Mouse (Mus musculus): ENCODE data around the gene Btf3l4.

Gene Btf3l4

DNA sequence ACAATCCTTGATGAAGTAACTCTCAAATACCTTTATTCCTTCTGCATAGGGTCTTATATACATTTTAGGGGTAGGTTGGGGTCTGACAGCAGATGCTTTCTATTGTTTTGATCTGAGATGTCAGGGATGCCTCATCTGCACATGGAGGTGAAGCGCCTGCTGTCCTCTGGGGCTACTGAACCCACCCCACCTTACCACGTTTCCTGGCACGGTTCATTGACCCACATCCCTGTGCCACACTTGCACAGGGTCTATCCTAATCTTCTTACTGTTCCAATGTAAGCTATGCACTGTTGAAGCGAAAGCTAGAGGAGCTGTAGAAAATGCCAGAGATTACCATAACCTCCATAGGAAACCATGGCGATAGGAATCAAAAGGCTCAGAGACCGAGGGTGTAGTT is 21.9 kb downstream of the Btf3l4 start:
- DNase-seq, result no peak

DNA sequence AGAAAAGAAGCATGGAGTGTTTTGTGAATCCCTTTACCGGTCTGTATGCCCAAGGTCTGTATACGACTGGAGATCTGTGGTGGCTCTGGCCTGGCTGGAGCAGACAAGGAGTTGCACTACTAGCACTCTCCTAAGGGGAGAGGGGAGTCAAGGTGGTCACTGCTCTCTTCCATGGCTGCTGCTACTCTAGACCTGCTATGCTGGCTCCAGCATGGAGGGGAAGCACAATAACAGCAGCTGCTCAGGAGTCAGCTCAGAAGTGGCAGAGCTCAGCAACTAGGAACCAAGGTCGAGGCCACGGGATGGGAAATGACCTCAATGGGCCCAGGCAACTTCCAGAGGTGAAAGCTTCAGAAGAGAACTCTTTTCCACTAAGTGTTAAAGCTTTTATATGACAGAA is 22.3 kb downstream of the Btf3l4 start:
- no peak for DNase-seq

DNA sequence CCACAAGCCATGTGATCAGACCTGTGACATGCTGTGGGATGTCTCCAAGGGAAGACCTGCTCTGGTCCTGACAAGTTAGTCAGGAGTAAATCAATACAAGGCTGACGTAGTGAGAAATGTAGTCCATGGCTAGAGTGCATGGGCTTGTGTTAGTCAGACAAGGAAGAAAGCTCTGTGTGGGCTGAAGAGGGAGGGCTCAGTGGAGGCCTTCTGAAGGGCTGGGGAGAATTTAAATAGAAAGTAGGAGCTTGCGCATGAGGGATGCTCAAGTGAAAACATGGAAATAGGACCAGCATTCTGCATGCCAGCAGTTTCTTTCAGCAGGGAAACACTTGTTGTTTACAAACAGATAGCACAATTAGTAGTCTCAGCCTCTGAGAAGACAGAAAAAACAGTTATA is 29.9 kb downstream of the Btf3l4 start:
- no peak for DNase-seq

DNA sequence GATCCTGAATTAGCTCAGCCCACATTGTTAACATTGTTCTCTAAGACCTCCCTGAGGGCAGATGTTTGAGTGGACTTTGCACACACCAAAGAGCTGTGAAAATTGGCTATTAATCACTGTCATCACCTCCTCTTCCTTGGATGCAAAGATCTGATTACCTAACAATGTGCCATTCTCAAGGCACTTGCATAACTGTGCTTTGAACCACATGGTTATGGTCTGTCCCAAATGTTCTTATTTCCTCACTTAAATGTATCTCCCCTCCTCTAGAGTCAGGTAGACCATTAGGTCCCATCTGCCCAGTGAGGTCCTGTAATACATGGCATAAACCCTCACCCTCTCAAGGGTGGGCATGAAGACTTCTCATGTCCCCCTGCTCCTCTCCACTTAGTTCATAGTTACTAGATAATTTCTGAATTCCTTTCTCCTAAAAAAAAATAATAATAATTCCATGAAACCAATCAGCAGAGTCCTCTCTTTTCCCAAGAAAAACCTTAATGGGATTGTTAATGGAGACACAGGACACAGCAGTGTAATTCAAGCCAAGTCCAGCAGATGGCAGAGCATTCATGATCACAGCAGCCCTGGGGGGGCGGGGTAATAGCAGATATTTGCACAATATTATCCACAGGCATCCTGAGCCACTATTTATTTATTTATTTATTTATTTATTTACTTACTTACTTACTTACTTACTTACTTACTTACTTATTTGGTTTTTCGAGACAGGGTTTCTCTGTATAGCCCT is 35.2 kb downstream of the Btf3l4 start:
- DNase-seq, result peak; percentile 76

DNA sequence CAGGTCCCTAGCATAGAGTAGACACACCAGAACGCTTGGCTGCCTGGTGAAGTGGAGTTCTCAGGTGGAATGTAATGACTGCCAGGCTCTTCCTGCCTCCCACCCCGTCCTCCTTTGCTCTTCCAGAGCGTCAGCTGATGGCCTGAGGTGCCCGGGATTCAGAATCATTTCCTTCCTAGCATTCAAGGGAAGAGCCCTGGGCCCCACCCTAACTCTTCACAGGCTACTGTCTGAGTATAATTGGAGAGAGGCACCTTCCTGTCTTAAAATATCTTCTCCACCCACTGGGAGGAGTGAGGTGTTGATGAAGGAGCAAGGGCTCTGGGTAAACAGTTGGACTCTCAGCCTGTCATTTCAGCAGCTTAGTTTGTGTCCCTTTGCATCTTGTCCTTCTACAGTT is 36.7 kb downstream of the Btf3l4 start:
- DNase-seq, result peak; percentile 42

DNA sequence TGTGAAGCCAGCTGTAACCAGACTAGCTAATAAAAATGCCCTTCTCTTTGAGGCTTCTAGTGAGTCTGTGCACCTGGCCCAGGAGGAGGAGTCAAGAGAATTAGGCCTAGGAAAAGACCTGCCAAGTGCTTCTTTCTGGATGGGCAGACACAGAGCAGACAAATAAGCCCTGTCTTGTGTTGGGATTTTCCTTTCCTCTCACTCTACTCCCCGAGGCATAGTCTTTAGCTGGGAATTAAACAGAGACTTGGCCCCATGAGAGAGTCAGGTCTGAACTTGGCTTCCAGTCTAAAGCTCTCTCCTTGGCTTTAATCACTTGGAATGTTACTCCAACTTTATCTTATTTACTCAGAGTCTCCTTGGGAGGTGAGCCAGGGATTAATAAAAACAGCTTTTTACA is 39.5 kb downstream of the Btf3l4 start:
- no peak for DNase-seq

DNA sequence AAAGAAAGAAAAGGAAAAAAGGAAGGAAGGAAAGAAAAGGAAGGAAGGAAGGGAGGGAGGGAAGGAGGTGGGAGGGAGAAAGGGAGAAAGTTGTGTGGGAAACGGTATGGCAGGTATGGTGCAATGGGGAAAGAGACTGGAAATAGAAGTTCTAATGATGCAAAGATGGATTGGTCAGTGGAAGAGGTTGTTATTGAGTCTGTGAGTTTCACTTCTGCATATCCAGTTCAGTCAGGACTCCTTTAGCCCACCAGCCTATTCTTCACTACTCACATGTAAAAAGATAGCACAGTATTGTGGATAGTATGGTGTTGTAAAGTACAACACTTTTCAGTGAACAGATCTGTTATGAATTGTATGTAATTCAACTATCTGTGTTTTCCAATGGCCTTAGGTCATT is 42.9 kb downstream of the Btf3l4 start:
- DNase-seq, result no peak

DNA sequence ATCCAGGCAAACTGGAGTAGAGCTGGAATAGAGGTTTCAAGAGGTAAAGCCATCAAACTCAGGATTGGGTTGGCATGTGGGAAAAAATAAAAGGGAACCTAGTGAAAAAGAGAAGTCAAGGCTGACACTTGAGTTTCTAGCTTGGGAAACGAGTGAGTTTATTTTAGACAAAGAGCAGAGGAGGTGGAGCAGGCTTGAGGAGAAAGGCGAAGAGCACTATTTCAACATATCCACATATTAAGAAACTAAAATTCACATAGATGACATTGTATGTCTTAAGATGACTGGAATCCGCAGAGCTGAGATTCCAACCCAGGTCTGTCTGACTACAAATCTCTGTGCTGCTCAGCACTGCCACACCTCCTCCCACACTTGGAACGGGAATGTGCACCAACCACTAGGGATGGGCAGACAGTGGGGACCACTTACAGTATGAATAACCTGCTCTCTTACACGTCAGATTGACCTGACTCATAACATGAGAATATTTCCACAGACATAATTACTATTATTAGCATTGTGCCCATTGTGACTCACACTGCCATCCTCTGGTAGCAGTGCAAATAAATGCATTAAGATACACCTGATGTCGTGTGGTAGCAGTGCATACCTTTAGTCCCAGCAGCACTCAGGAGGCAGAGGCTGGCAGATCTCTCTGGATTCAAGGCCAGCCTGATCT is 44.0 kb downstream of the Btf3l4 start:
- no peak for DNase-seq

DNA sequence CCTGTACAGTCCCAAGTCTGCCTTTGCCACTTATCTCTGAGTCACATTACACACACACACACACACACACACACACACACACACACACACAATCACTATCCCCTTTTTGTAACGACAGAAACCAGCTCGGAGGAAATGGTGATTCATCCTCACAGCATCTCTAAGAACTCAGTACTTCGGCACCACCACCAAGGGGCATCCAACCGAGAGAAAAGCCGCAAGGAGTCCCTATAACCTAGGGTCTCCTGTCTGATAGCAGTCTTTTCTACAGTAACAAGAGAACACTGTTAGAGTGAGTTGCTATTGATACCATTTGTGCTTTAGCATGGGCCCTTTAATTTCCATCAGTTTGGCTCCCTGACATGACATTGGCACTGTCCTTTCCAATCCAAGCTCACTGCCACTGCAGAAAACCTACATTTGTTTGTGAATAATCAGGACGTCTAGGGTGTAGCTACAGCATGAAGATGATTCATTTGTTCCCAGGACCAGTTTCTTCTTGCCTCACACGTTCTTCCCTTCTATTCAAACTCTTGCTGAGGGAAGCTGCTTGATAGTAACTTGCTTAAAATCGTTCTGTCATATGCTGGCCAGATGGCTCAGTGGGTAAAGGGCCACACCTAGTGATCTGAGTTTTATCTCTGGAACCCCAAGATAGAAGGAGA is 50.9 kb downstream of the Btf3l4 start:
- no peak for DNase-seq

DNA sequence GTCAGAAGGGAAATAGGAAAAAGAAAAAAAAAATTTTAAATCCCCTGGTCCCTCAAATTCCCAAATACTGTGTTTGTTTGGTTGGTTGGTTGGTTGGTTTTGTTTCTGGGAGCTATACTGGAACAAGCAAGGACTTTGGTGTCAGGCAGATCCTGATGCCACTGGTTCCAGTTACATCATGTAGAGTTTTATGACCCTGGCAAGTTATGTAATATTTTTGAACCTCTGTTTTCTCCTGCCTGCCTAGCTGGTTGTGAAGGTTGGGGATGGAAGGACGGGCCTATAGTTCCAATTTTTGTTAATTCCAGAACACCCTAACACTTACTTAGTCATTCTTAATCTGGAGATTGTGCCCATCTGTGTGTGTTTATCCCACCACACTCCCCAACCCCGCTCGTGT is 51.8 kb downstream of the Btf3l4 start:
- peak; percentile 44 for DNase-seq

DNA sequence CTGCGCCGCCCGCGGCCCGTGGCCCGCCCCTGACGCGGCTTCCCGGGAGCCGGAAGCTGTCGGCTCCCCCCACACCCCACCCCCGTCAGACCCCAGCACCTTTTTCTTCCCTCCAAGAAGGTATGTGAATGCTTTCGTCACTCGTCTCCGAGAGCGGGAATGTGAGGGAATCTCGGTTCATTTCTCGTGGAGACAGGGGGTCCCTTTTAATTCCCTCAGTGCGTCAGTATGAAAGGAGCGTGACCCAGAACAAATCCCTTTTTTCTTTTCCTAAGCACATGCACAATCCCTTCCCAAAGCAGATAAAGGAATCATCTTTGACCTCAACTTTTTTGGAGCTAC is 52.6 kb downstream of the Btf3l4 start:
- DNase-seq, result no peak

DNA sequence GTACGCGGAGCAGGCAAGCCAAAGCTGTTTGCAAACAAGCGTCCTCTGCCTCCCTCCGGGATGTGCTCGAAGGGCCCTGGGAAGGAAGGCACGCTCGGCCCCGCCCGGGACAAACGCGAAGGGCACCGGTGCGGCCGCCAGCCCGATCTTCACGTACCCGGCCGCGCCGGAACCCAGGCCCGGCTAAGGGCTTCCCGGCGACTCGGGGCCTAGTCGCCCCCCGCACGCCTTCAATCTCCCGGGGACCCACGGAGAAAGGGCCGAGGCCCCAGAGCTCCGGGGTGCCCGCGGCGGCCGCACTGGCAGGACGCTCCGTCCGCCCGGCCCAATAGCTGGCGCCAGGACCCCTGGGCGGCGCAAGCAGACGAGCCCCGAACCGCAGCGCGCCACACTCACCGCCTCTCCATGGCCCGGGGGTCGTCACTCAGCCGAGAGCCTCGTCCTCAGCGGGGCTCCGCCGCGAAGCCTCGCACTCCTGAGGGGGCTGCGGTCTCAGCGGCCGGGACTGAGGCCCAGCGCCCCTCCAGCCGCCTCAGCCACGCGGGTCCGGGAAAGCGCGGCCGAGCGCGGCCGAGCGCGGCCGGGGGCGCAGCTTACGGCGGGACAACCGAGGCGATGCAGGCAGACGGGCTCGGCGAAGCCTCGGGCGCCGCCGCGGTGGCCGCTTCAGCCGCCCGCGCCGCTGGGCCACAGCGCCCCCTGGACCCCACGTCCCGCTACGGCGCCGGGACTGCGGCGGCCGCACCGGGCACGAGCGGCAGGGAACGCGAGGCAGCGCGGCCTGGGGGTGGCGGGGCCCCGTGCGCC is 53.2 kb downstream of the Btf3l4 start, which contains the start of gene Zfyve9:
TSS of gene Zfyve9 (minus strand) at position 742 of the 807 bp plus-strand sequence.
- peak; percentile 76 for DNase-seq

DNA sequence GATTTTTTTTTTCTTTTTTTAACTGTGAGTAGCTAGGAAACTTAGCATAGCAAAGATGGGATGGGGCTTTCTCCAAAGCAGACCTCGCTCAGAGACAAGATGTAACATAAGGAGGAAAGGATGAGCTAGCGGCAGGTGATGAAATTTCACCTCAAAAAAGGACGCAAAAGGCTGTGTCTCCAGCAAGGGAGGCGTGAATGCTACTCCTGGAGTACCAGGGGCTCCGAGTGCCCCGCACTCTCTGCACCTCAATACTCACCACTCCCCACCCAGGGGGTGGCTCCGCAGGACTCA is 53.7 kb downstream of the Btf3l4 start:
- no peak for DNase-seq

DNA sequence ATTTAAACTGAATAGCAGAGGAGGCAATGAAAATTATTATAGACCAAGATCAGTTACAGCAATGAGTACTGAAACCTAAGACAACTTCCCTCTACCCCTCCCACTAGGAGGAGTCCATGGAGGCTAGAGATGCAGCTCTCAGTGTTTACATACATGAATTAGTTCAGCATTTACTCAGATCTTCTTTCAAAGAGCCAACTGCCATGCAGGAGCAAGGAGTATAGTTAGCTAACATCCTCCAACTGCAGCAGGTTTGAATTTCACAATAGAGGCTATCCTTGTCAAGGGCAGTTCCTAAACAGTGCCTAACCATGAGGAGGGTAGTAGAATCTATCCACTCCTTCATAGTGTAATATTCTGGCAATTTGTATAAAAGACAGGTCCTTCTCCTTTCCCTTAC is 64.9 kb downstream of the Btf3l4 start:
- DNase-seq, result no peak
